Mouse (Mus musculus) liver, adult 2 months (tissue): ENCODE measurements around the gene Rap1gap. TPM values are rescaled to one million over a fixed set of nuclear protein-coding genes. Genes with fewer than 3 reads are reported as not detected.

Experiments
- DNase-seq: peaks from one replicate; pipeline ENCODE4 v3.0.0-alpha.2; 2011; ENCODE audit warnings: low read depth, low spot score; ENCODE audit errors: extremely low read depth
- H3K27ac ChIP-seq: fragments of 200-500 bp; replicated peaks from 2 replicates; pipeline ENCODE4 v1.5.1; 2012; ENCODE audit warnings: low read depth, mild to moderate bottlenecking, control low read depth, inconsistent platforms, low read length; ENCODE audit not compliant: insufficient read depth
- H3K27me3 ChIP-seq: fragments of 200-500 bp; 2 replicates; pipeline ENCODE4 v1.6.1; 2012; ENCODE audit warnings: mild to moderate bottlenecking, moderate library complexity, low read length, inconsistent platforms; ENCODE audit not compliant: control insufficient read depth, insufficient read depth
- H3K36me3 ChIP-seq: fragments of 200-500 bp; 2 replicates; pipeline ENCODE4 v1.6.1; 2012; ENCODE audit warnings: low read length, inconsistent platforms; ENCODE audit not compliant: control insufficient read depth, insufficient read depth
- H3K4me1 ChIP-seq: fragments of 200-500 bp; 2 replicates; pipeline ENCODE4 v1.6.1; 2011; ENCODE audit warnings: low read length; ENCODE audit not compliant: control insufficient read depth, insufficient read depth
- H3K4me3 ChIP-seq: fragments of 200-500 bp; 2 replicates; pipeline ENCODE4 v1.5.1; 2011; ENCODE audit warnings: low read depth, mild to moderate bottlenecking, control low read depth, low read length, moderate library complexity; ENCODE audit not compliant: insufficient read depth
- H3K79me2 ChIP-seq: fragments of 200-500 bp; 2 replicates; pipeline ENCODE4 v1.6.1; 2012; ENCODE audit warnings: inconsistent platforms, mild to moderate bottlenecking, low read length, moderate library complexity; ENCODE audit not compliant: control insufficient read depth, insufficient read depth
- H3K9ac ChIP-seq: fragments of 200-500 bp; 2 replicates; pipeline ENCODE4 v1.6.1; 2012; ENCODE audit warnings: low read depth, mild to moderate bottlenecking, control low read depth, inconsistent platforms, low read length
- CTCF ChIP-seq: fragments of 200-500 bp; IDR thresholded peaks from 2 replicates; pipeline ENCODE4 v1.5.1; 2011; ENCODE audit warnings: low read depth, low read length, control low read depth
- POLR2A ChIP-seq: fragments of 200-500 bp; IDR thresholded peaks from 2 replicates; pipeline ENCODE4 v1.6.1; 2011; ENCODE audit warnings: low read length, control low read depth; ENCODE audit not compliant: insufficient read depth; ENCODE audit errors: extremely low read depth
- WGBS: fragments of 180-500 bp; shearing (Covaris S2); methylation state at CpG from one replicate; pipeline ENCODE4 v1.1.7; 2018; 5-methylcytosine and 5-hydroxymethylcytosine counted together
- polyA plus RNA-seq: library from polyadenylated mRNA; depleted of rRNA; stranded (reverse); fragments of >200 nt; gene quantifications from 2 replicates; pipeline ENCODE4 v1.2.3, GENCODE M21; 2012
- total RNA-seq: library from RNA; depleted of rRNA; stranded (reverse); fragments of >200 nt; gene quantifications from 2 replicates; pipeline ENCODE4 v1.2.3, GENCODE M21; 2014

Rap1gap gene
- total and polyA plus RNA-seq, 2 experiments, result 2.9 to 11.5 TPM

GRCm38 (mm10) chr4:137726739-137727505 lies 62.4 kb downstream of the Rap1gap start:
- no peak overlapping the region for H3K9ac ChIP-seq
- H3K27me3 ChIP-seq, result no peaks in the 10 kb centered on the region
- no peak overlapping the region for H3K27ac ChIP-seq
- no peak for DNase-seq
- no peak overlapping the region for H3K4me3 ChIP-seq
- 93% methylated on average over 18 of the region's 18 CpGs for WGBS
- no peak for TF ChIP-seq CTCF
- no peak for TF ChIP-seq POLR2A
- H3K4me1 ChIP-seq, result no peaks in the 10 kb centered on the region
- no peaks in the 10 kb centered on the region for H3K79me2 ChIP-seq
- no peaks in the 10 kb centered on the region for H3K36me3 ChIP-seq

- WGBS, result 56% methylated on average over 18 of the region's 18 CpGs
- Histone ChIP-seq H3K36me3 (no peaks in the 10 kb centered on the region), H3K9ac (no peak overlapping the region), H3K4me1 (no peaks in the 10 kb centered on the region), H3K79me2 (no peaks in the 10 kb centered on the region), H3K4me3 (no peak overlapping the region), H3K27ac (no peak overlapping the region), H3K27me3 (no peaks in the 10 kb centered on the region)
- DNase-seq, result no peak
- TF ChIP-seq POLR2A (no peak), CTCF (no peak)
These were observed 63.1 kb downstream of the Rap1gap start for GRCm38 (mm10) chr4:137727506-137728187.

DNA sequence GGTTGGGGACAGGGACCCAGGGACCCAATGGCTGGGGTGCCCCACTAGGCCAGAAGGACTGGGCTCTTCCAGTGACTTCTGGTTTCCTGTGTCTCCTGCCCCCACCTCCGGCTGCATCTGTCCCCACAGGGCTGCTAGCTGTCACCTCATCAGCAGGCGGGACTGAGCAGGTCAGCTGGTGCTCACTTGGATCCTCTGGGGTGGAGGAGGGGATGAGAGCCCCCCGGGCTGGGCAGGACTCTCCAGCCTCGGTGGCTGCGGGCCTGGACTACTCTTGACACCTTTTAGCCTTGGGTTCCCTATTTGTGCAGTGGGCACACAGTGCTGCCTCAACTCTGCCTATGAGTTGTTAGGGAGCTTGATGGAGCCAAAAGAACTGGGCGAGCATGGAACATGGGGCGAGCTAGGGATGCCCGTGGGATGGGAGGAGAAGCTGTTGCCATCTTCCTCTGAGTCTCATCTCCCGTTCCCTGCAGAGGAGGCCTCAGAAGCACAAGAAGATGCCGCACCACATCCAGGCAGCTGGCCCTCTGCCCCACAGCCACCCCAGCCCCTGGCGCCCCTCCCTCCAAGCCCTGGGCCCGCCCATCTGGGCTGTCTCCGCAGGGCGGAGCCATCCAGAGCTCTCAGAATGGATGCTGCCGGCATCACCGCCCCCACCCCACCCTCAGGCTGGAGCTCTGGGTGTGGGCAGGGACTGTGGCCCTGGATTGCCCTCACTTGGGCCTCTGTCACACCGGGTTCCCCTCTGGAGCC lies 64.1 kb downstream of the Rap1gap start:
- whole genome bisulfite sequencing, result 58% methylated on average over 17 of the region's 17 CpGs
- H3K27me3 ChIP-seq, result no peaks in the 10 kb centered on the region
- no peak overlapping the region for H3K9ac ChIP-seq
- no peak for DNase-seq
- no peak overlapping the region for H3K27ac ChIP-seq
- no peaks in the 10 kb centered on the region for H3K4me1 ChIP-seq
- no peaks in the 10 kb centered on the region for H3K79me2 ChIP-seq
- no peak overlapping the region for H3K4me3 ChIP-seq
- no peaks in the 10 kb centered on the region for H3K36me3 ChIP-seq
- TF ChIP-seq CTCF (no peak), POLR2A (no peak)

DNA sequence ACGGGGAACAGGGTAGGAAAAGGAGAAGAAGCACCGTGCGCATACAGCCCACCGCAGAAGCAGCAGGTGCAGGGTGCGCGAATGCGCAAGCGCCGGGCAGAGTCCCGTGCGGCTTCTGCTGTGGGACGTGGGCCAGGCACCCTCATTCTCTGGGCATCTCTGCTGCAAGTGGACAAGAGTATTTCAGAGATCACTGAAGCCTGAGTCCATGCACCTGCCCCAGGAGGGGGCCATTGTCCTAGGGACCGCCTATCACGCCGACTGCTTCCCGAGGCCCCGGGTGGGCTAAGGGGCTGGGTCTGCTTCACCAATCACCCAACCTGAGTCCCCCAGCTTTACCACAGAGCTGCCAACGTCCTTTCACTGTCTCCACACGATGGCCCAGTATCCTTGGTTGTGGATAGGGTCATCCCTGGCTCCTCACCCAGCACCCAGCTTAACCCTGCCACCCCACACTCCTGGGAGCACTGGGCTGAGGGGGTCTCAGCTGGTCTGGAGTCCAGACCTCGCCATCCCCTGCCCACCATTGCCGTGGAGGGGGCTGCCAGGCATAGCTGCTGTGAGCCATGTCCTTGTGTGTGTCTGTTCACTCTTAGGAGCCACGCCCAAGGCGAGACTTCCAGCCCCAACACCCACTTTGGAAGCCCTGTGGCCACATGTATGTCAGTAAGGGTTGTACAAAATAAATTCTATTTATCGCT lies 64.8 kb downstream of the Rap1gap start:
- Histone ChIP-seq H3K4me3 (no peak overlapping the region), H3K27ac (no peak overlapping the region), H3K27me3 (no peaks in the 10 kb centered on the region), H3K36me3 (no peaks in the 10 kb centered on the region), H3K4me1 (no peaks in the 10 kb centered on the region), H3K79me2 (no peaks in the 10 kb centered on the region), H3K9ac (no peak overlapping the region)
- TF ChIP-seq POLR2A (no peak), CTCF (no peak)
- no peak for DNase-seq
- 71% methylated on average over 24 of the region's 24 CpGs for WGBS

DNA sequence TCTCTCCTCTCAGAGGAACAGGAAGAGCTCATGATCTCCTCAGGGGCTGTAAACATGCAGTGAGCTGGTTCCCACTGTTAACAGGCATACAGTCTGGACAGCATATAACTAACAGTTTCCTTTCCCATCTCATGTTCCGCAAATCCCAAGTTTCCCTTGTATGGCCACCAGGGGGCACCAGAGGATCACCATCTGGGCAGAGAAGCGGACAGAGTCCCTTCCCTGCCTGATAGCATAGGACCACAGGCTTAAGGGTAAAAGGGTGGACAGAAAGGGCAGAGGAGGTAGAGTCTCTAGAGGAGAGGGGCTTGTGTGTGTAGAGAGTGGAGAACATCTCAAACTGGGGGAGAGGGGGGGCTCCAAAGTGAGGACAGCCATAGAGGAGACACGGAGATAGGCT lies 65.6 kb downstream of the Rap1gap start:
- H3K79me2 ChIP-seq, result no peaks in the 10 kb centered on the region
- H3K27me3 ChIP-seq, result no peaks in the 10 kb centered on the region
- H3K4me3 ChIP-seq, result no peak overlapping the region
- H3K4me1 ChIP-seq, result no peaks in the 10 kb centered on the region
- DNase-seq, result peak; percentile 63
- H3K9ac ChIP-seq, result no peak overlapping the region
- WGBS, result 21% methylated on average over 3 of the region's 3 CpGs
- no peak overlapping the region for H3K27ac ChIP-seq
- TF ChIP-seq POLR2A (no peak), CTCF (peak; percentile 96)
- no peaks in the 10 kb centered on the region for H3K36me3 ChIP-seq
